Mouse (Mus musculus): ENCODE data around the gene Fgf12. TPM values are rescaled to one million over a fixed set of nuclear protein-coding genes. Genes with fewer than 3 reads are reported as not detected.

Gene Fgf12
- polyA plus RNA-seq, 2 experiments: 6.0 to 8.1 TPM

DNA sequence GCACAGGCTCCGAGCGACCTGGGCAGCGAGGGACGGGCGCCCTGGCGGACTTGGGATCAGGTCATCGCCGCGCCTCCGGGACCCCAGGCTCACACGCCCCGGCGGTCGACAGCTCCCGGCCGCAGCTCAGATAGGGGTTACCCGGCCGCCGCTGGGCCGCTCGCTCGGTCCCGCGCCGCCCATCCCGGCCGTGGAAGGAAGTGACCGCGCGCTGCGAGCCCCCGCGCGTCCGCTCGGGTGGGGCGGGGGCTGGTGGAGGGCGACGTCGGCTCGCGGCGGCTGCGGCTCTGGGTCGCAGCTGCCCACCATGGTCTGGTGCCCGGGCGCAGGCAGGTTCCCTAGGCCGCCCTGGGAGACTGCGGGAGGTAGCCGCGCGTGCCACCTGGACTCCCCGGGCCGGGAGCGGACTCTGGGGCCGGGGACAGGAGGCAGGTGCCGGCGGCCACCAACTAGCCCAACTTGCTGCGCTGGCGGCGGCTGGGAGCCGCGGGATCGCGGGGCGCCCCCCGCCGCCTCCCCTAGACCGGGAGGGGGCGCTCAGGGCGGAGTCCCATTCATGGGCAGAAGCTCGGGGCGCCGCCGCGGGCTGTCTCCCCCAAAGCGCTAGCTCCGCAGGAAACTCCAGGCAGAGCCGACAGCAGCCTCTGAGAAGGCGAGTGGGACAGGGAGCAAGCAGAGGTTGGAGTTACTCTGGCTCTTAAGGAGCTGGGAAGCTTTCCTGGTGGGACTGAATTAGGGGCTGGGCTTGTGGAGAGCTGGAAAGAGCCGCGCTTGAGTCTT, 306.3 kb downstream of the Fgf12 start:
- H3K27ac ChIP-seq (replicated peaks; ENCODE audit: low read depth, low read length): peak overlapping the region; percentile 75
- under 1% methylated on average over 22 of the region's 82 CpGs for WGBS
- DNase-seq (ENCODE audit: low spot score): peak; percentile 39

GRCm38 (mm10) chr16:28445800-28446333, 307.0 kb downstream of the Fgf12 start:
- Histone ChIP-seq H3K36me3 (ENCODE audit: control insufficient read depth, insufficient read depth, low read length) (no peaks in the 10 kb centered on the region), H3K4me3 (replicated peaks; ENCODE audit: low read length) (peak overlapping the region; percentile 69), H3K9ac (ENCODE audit: low read depth, low read length, severe bottlenecking) (peak overlapping the region; percentile 72), H3K4me2 (replicated peaks; ENCODE audit: low read depth, low read length, severe bottlenecking) (peak overlapping the region; percentile 97), H3K9me3 (ENCODE audit: control insufficient read depth, low read length) (no peaks in the 10 kb centered on the region), H3K4me1 (ENCODE audit: control insufficient read depth, insufficient read depth, low read length) (0 out of 2 replicates have a peak, but pooled peaks cover 2% of the 10 kb centered on the region), H3K27ac (replicated peaks; ENCODE audit: low read depth, low read length) (peak overlapping the region; percentile 75), H3K27me3 (ENCODE audit: control insufficient read depth, insufficient read depth, low read length) (peaks cover 14% of the 10 kb centered on the region; the same call in 1 of the 2 replicates)
- no peak for TF ChIP-seq POLR2A (IDR thresholded peaks at IDR 0.05; ENCODE audit: borderline replicate concordance, extremely low read depth, insufficient read depth, insufficient read length)
- DNase-seq (ENCODE audit: low spot score) (peak; percentile 10), ATAC-seq (ENCODE audit: low FRiP score, low read depth) (peak; percentile 64)
- WGBS: under 1% methylated on average over 29 of the region's 42 CpGs

More for the DNA sequence above, 306.3 kb downstream of the Fgf12 start:
- Histone ChIP-seq H3K4me2 (replicated peaks; ENCODE audit: low read depth, low read length, severe bottlenecking) (peak overlapping the region; percentile 97), H3K27me3 (ENCODE audit: control insufficient read depth, insufficient read depth, low read length) (peaks cover 14% of the 10 kb centered on the region; the same call in 1 of the 2 replicates), H3K9ac (ENCODE audit: low read depth, low read length, severe bottlenecking) (peak overlapping the region; percentile 72), H3K4me1 (ENCODE audit: control insufficient read depth, insufficient read depth, low read length) (0 out of 2 replicates have a peak, but pooled peaks cover 2% of the 10 kb centered on the region), H3K4me3 (replicated peaks; ENCODE audit: low read length) (peak overlapping the region; percentile 69), H3K36me3 (ENCODE audit: control insufficient read depth, insufficient read depth, low read length) (no peaks in the 10 kb centered on the region), H3K9me3 (ENCODE audit: control insufficient read depth, low read length) (no peaks in the 10 kb centered on the region)
- no peak for TF ChIP-seq POLR2A (IDR thresholded peaks at IDR 0.05; ENCODE audit: borderline replicate concordance, extremely low read depth, insufficient read depth, insufficient read length)
- ATAC-seq (ENCODE audit: low FRiP score, low read depth): peak; percentile 61

DNA sequence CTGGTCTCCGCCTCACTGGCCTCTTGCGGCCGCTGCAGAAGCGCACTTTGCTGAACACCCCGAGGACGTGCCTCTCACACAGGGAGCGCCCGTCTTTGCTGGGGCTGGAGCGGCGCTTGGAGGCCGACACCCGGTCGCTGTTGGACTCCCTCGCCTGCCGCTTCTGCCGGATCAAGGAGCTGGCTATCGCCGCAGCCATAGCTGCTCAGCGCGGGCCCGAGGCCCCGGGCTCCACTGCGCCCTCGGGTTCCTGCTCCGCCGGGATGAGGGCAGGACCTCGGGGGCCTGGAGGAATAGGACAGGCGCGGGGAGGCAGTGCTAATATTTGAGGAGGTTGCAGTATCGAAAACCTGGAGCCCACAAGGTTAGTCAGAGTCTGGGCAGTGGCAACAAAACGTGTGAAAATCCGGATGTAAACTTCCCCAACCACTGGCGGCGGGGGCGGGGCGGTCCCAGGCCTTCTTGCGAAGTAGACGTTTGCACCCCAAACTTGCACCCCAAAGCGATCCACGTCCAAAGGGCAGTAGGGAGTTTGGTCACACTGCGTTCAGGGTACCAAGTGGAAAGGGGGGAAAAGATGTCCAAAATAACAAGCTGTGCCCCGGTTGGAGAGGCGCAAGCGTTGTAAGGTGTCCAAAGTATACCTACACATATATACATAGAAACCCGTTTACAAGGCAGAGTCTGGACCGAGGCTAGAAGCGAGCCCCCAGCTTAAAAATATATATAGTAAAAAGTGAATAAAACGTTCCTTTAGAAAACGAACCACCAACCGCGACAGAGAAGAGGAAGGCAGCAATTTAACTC, 307.7 kb downstream of the Fgf12 start:
- peak; percentile 10; the same call in 1 of the 2 replicates for ATAC-seq (ENCODE audit: low FRiP score, low read depth)
- H3K27ac ChIP-seq (replicated peaks; ENCODE audit: low read depth, low read length): 0 out of 2 replicates have a peak overlapping the region, but pooled peaks have one; percentile 19
- peaks cover 14% of the 10 kb centered on the region; the same call in 1 of the 2 replicates for H3K27me3 ChIP-seq (ENCODE audit: control insufficient read depth, insufficient read depth, low read length)

GRCm38 (mm10) chr16:28421617-28422016, 331.3 kb downstream of the Fgf12 start:
- Histone ChIP-seq H3K9ac (ENCODE audit: low read depth, low read length, severe bottlenecking) (no peak overlapping the region), H3K4me2 (replicated peaks; ENCODE audit: low read depth, low read length, severe bottlenecking) (no peak overlapping the region), H3K4me1 (ENCODE audit: control insufficient read depth, insufficient read depth, low read length) (0 out of 2 replicates have a peak, but pooled peaks cover 6% of the 10 kb centered on the region), H3K9me3 (ENCODE audit: control insufficient read depth, low read length) (no peaks in the 10 kb centered on the region), H3K4me3 (replicated peaks; ENCODE audit: low read length) (no peak overlapping the region), H3K36me3 (ENCODE audit: control insufficient read depth, insufficient read depth, low read length) (no peaks in the 10 kb centered on the region), H3K27ac (replicated peaks; ENCODE audit: low read depth, low read length) (no peak overlapping the region), H3K27me3 (ENCODE audit: control insufficient read depth, insufficient read depth, low read length) (no peaks in the 10 kb centered on the region)
- DNase-seq (ENCODE audit: low spot score) (peak; percentile 35), ATAC-seq (ENCODE audit: low FRiP score, low read depth) (peak; percentile 37)
- TF ChIP-seq POLR2A (IDR thresholded peaks at IDR 0.05; ENCODE audit: borderline replicate concordance, extremely low read depth, insufficient read depth, insufficient read length): no peak
- 83% methylated on average over 1 of the region's 1 CpGs for WGBS

More for the DNA sequence above, 307.7 kb downstream of the Fgf12 start:
- TF ChIP-seq POLR2A (IDR thresholded peaks at IDR 0.05; ENCODE audit: borderline replicate concordance, extremely low read depth, insufficient read depth, insufficient read length): no peak
- WGBS: under 1% methylated on average over 49 of the region's 51 CpGs
- Histone ChIP-seq H3K4me1 (ENCODE audit: control insufficient read depth, insufficient read depth, low read length) (0 out of 2 replicates have a peak, but pooled peaks cover 2% of the 10 kb centered on the region), H3K4me2 (replicated peaks; ENCODE audit: low read depth, low read length, severe bottlenecking) (peak overlapping the region; percentile 97), H3K36me3 (ENCODE audit: control insufficient read depth, insufficient read depth, low read length) (no peaks in the 10 kb centered on the region), H3K9ac (ENCODE audit: low read depth, low read length, severe bottlenecking) (peak overlapping the region; percentile 72), H3K4me3 (replicated peaks; ENCODE audit: low read length) (peak overlapping the region; percentile 69), H3K9me3 (ENCODE audit: control insufficient read depth, low read length) (no peaks in the 10 kb centered on the region)
- peak; percentile 27 for DNase-seq (ENCODE audit: low spot score)

Measured in limb, embryonic 14.5 days (tissue).